Mouse (Mus musculus) limb, embryonic 10.5 days (tissue): ENCODE measurements around the gene Ttc26. TPM values are rescaled to one million over a fixed set of nuclear protein-coding genes. Genes with fewer than 3 reads are reported as not detected.

ENCODE experiments used
- DNase-seq: peaks from one replicate; pipeline ENCODE4 v3.0.0-alpha.2; 2017; ENCODE audit warnings: low spot score
- H3K27ac ChIP-seq: fragments of 300-500 bp; sonication (generic); 2 replicates; pipeline ENCODE4 v1.5.1; 2016; ENCODE audit warnings: mild to moderate bottlenecking
- H3K27me3 ChIP-seq: fragments of 300-500 bp; sonication (generic); 2 replicates; pipeline ENCODE4 v1.6.1; 2016; ENCODE audit warnings: low read depth, mild to moderate bottlenecking; ENCODE audit not compliant: poor library complexity, severe bottlenecking
- H3K36me3 ChIP-seq: fragments of 300-500 bp; sonication (generic); 2 replicates; pipeline ENCODE4 v1.6.1; 2016; ENCODE audit warnings: mild to moderate bottlenecking, moderate library complexity
- H3K4me1 ChIP-seq: fragments of 300-500 bp; sonication (generic); 2 replicates; pipeline ENCODE4 v1.6.1; 2016
- H3K4me3 ChIP-seq: fragments of 300-500 bp; sonication (generic); 2 replicates; pipeline ENCODE4 v1.5.1; 2016; ENCODE audit warnings: mild to moderate bottlenecking, moderate library complexity
- H3K9me3 ChIP-seq: fragments of 300-500 bp; sonication (generic); replicated peaks from 2 replicates; pipeline ENCODE4 v1.6.1; 2016; ENCODE audit warnings: mild to moderate bottlenecking
- WGBS: fragments of 180-500 bp; shearing (Covaris S2); methylation state at CpG from one replicate; pipeline ENCODE4 v1.1.7; 2016; 5-methylcytosine and 5-hydroxymethylcytosine counted together
- polyA plus RNA-seq: library from polyadenylated mRNA; unstranded; fragments of >200 nt; fragmentation: Nextera tagmentation; extraction: Ambion mirVana; gene quantifications from 2 replicates; pipeline ENCODE4 v1.2.1, GENCODE M21; 2016

Gene Ttc26
- polyA plus RNA-seq, result 13.3 and 16.1 TPM in 2 replicates

DNA sequence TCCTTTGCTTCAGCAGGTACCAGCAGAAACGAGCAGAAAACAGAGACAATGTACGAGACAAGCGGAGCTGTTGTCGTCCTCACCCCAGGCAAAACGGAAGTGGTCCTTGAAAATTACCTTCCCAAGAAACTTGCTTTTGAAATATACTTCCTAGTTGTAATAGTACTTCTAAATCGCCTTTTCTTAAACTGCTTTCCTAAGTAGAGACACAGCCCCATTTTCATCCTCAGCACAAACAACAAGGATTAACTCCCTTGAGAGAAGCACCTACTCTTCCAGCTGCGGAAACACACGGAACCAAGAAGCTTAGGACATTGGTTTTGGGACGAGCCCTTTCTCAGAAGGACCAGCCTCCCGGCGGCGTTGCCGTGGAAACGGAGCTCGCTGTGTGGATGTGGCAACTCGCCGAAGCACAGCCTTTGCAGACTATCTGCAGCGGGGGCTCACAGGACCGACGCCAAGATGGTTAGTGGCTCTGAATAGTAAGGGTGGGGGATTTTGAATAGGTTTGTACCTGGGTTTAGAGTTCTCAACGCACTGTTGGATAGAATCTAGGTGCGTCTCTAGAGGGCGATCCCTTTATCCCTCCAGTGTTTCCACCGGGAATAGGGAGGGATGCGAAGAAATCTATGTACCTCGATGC, at the start of gene Ttc26:
Gene Ttc26 (plus strand): TSS at position 341 of the 643 bp plus-strand sequence.
- peak; percentile 93 for DNase-seq
- H3K4me3 ChIP-seq, result peak within 1 kb of the TSS; percentile 70
- WGBS, result under 1% methylated on average over 26 of the region's 26 CpGs

DNA sequence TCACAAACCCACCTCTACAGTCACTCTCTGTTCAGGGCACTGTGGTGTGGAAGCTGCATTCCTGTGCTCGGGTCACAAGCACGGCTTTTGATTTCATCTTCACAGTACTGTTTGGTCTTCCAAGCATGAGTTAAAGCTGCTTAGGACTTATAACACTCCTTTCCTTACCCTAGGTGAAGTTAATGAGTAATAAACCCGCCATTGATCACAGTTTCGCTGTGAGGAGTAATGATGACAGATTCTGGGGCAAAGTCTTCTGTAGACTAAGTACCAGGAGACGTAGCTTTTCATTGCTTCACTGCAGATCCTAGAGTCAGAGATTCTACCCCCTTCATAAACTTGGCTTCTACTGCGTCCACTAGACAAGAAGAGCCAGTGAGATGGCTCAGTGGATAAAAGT, 46.0 kb upstream of the Ttc26 start:
- no peak overlapping the region for H3K27ac ChIP-seq
- H3K4me3 ChIP-seq, result no peak overlapping the region
- H3K4me1 ChIP-seq, result no peaks in the 10 kb centered on the region
- no peak for DNase-seq
- no peaks in the 10 kb centered on the region for H3K9me3 ChIP-seq
- no peaks in the 10 kb centered on the region for H3K27me3 ChIP-seq
- WGBS, result 78% methylated on average over 6 of the region's 6 CpGs
- no peaks in the 10 kb centered on the region for H3K36me3 ChIP-seq

More for the DNA sequence above, at the start of gene Ttc26:
- Histone ChIP-seq H3K4me1 (peaks cover 10% of the 10 kb centered on the region), H3K27ac (peak within 1 kb of the TSS; percentile 92), H3K36me3 (peaks cover 9% of the 10 kb centered on the region), H3K27me3 (no peaks in the 10 kb centered on the region), H3K9me3 (no peaks in the 10 kb centered on the region)

DNA sequence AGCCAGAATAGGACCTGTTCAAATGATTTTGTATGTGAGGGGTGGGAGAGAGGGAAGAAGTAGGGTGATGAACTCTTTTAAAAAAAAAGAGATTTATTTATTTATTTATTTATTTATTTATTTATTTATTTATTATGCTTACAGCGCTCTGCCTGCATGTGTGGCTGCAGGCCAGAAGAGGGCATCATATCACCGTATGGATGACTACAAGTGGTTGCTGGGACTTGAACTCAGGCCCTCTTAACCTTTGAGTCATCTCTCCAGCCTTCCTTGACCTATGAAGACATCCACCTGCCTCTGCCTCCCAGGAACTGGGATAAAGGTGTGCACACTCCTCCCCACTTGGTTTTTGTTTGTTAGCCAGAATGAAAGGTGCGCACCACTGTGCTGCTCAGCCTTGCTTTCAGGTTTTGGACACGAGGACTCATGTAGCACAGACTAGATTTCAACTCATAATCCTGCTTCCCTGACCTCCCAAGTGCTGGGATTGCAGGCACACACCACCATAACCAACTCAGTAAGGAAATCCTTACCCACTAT, 44.0 kb upstream of the Ttc26 start:
- no peak for DNase-seq
- Histone ChIP-seq H3K9me3 (no peaks in the 10 kb centered on the region), H3K27ac (no peak overlapping the region), H3K27me3 (no peaks in the 10 kb centered on the region), H3K4me3 (no peak overlapping the region), H3K4me1 (no peaks in the 10 kb centered on the region), H3K36me3 (no peaks in the 10 kb centered on the region)
- WGBS, result 87% methylated on average over 4 of the region's 4 CpGs

DNA sequence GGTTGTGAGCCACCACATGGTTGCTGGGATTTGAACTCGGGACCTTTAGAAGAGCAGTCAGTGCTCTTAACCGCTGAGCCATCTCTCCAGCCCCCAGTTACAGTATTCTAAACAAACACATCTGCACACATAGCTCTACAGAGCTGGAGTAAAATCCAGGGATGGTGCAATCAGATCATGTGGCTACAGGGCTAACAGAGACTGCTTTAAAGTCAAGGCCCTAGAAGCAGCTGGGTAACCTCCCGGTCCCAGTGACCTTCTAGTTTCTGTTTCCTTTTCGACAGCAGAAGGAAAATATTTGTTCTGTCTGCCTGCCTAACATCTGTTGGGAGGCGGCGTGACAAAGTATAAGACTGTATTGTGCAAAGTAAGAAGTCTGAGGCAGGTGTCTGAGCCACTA, 43.3 kb upstream of the Ttc26 start:
- Histone ChIP-seq H3K4me1 (no peaks in the 10 kb centered on the region), H3K4me3 (no peak overlapping the region), H3K27ac (no peak overlapping the region), H3K27me3 (0 out of 2 replicates have a peak, but pooled peaks cover 1% of the 10 kb centered on the region), H3K36me3 (no peaks in the 10 kb centered on the region), H3K9me3 (no peaks in the 10 kb centered on the region)
- 87% methylated on average over 6 of the region's 6 CpGs for WGBS
- no peak for DNase-seq

DNA sequence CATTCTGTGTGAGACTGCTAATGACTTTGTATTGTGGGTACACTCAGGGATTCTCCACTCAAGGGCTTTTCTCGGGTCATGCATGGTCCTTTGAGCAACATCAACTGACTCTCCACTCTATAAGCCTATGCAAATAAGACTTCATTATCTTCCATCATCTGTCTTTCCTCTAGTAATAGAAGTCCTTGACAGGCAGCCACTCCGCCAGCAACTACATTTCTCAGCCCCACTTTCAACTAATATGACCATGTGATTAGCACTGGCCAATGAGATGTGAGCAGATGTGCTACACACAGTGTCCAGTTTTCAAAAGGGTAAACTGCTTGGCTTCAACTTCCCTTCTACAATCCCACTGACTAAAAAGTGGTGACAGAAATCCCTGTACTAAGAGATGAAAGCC, 42.2 kb upstream of the Ttc26 start:
- Histone ChIP-seq H3K27me3 (0 out of 2 replicates have a peak, but pooled peaks cover 3% of the 10 kb centered on the region), H3K9me3 (no peaks in the 10 kb centered on the region), H3K4me1 (no peaks in the 10 kb centered on the region), H3K36me3 (no peaks in the 10 kb centered on the region), H3K4me3 (no peak overlapping the region), H3K27ac (no peak overlapping the region)
- no peak for DNase-seq
- 81% methylated on average over 2 of the region's 2 CpGs for WGBS

DNA sequence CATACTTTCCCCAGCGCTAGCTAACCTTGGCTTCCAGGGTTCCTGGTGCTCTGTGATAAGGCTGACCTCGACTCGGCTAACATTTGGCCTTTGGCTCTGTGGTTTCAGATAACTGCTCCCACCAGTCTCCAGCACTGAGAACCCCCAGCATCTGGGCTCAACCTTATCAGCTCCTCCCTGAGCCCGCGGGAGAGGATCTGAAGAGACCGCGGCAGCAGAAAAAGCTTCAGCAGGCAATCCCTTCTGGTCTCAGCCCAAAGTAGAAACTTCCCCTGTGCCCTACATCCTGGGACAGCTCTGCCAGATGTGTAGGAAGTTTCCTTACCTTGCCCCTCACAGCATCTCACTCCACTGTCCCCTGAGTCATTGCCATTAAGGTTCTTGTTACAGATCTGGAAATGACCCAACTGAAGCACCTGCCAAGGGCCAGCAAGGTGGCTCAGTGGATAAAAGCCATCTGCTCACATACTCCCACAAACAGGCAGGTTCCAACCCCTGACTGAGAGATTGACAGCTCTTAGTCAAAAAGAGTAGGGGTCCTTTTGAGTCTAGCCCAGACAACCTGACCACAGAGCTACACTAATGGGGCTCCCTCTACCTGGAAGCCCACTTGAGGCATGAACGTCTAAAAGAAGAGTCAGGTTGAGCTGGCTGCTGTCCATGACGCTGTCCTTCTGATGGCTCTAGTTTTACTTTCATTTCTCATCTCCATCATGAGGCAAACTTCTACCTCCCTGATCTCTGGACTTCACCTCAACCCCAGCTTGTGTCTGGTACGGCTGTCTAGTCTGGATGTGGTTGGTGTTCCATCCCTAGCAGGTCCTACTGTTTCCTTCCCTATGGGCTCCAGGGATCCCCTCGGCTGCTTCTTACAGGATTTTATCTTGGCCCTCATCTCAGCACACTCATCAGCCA, 39.3 kb upstream of the Ttc26 start:
- no peaks in the 10 kb centered on the region for H3K4me1 ChIP-seq
- H3K36me3 ChIP-seq, result no peaks in the 10 kb centered on the region
- no peak overlapping the region for H3K4me3 ChIP-seq
- no peaks in the 10 kb centered on the region for H3K9me3 ChIP-seq
- no peak overlapping the region for H3K27ac ChIP-seq
- 62% methylated on average over 11 of the region's 11 CpGs for WGBS
- no peak for DNase-seq
- 0 out of 2 replicates have a peak, but pooled peaks cover 3% of the 10 kb centered on the region for H3K27me3 ChIP-seq

DNA sequence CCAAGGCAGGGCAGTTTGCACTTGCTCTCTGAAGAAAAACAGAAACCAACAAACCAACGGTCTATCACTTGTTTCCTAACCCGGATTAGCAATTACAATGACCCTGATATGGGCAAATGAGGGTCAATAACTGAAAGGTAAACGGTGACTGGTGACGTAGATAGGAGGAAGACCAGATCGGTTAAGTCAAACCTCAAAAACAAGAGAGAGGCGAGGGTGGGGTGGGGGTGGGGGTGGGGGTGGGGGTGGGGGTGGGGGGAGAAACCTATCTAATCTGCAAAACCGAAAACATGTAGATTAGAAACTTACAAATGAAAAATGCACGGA, 38.6 kb upstream of the Ttc26 start:
- no peak for DNase-seq
- Histone ChIP-seq H3K4me1 (no peaks in the 10 kb centered on the region), H3K9me3 (no peaks in the 10 kb centered on the region), H3K36me3 (no peaks in the 10 kb centered on the region), H3K4me3 (no peak overlapping the region), H3K27me3 (0 out of 2 replicates have a peak, but pooled peaks cover 3% of the 10 kb centered on the region), H3K27ac (no peak overlapping the region)
- WGBS, result 78% methylated on average over 8 of the region's 8 CpGs

DNA sequence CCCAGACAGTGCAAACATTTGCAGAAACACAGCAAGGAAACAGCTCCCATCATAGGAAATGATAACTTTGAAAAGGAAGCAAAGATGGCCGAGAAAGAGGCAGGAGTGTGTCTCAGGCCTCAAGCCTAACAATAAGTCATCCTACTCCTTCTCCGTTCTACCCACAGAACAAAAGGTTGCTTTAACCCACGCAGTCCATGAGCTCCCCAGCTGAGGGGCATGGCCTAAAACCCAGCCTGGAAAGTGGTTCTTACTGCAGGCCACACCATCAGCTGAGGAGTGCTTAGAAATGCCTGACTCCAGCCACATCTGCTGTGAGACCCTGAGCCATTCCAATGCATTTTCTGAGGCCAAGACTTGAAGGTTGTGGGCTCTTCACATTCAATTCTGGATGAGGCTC, 37.7 kb upstream of the Ttc26 start:
- 71% methylated on average over 3 of the region's 3 CpGs for WGBS
- H3K27me3 ChIP-seq, result 0 out of 2 replicates have a peak, but pooled peaks cover 3% of the 10 kb centered on the region
- DNase-seq, result no peak

DNA sequence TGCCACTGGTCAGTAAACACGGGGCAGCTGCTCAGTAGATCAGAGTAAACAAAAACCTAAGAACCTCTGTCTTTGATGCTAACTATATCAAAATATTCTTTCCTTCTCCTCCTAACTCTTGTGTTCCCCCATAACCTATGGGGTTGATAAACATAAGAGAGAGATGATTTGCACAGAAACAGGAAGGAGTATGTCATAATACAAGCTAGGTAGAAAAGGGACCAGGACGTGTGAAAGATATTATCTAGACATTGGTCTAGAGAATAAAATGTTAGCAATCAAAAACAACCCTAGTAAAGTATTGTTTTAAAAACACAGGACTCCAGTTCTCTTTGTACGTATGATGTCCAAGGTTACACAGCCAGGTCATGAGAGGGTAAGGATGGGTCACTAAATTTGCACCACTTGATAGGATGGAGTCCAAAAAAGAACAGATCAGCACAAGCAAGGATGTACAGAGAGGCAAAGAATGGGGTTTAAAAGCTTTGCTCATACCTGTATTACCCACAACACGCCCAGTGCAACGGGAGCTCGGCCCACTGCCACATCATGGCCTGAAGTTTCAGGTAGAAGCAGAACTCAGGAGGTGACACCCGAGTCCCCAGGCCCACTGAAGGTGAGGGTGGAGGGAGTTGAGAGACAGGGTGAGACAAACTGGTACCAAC, 37.1 kb upstream of the Ttc26 start:
- 85% methylated on average over 7 of the region's 7 CpGs for WGBS
- no peak for DNase-seq
- Histone ChIP-seq H3K9me3 (no peaks in the 10 kb centered on the region), H3K36me3 (no peaks in the 10 kb centered on the region), H3K27ac (no peak overlapping the region), H3K4me1 (no peaks in the 10 kb centered on the region), H3K27me3 (0 out of 2 replicates have a peak, but pooled peaks cover 3% of the 10 kb centered on the region), H3K4me3 (no peak overlapping the region)

More for the DNA sequence above, 37.7 kb upstream of the Ttc26 start:
- H3K36me3 ChIP-seq, result no peaks in the 10 kb centered on the region
- no peak overlapping the region for H3K4me3 ChIP-seq
- no peaks in the 10 kb centered on the region for H3K4me1 ChIP-seq
- H3K27ac ChIP-seq, result no peak overlapping the region
- H3K9me3 ChIP-seq, result no peaks in the 10 kb centered on the region

DNA sequence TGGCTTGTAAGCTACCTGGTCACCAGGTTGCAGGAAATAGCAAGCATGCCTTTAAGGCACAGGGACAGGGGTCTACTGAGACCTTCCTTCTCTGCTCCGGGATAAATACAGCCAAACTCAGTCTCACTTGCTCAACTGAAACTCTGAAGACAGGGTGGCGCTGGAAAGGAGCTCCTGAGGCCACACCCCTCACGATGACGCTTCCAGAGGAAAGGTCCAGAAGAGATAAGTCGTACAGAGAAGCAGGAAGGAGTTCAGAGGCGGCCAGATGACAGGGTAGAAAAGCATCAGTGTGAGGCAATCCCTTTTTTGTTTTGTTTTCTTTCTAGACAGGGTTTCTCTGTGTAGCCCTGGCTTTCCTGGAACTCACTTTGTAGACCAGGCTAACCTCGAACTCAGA, 35.5 kb upstream of the Ttc26 start:
- Histone ChIP-seq H3K27me3 (peaks cover 18% of the 10 kb centered on the region), H3K36me3 (no peaks in the 10 kb centered on the region), H3K4me1 (no peaks in the 10 kb centered on the region), H3K4me3 (no peak overlapping the region), H3K27ac (no peak overlapping the region), H3K9me3 (no peaks in the 10 kb centered on the region)
- 52% methylated on average over 7 of the region's 7 CpGs for WGBS
- DNase-seq, result no peak

DNA sequence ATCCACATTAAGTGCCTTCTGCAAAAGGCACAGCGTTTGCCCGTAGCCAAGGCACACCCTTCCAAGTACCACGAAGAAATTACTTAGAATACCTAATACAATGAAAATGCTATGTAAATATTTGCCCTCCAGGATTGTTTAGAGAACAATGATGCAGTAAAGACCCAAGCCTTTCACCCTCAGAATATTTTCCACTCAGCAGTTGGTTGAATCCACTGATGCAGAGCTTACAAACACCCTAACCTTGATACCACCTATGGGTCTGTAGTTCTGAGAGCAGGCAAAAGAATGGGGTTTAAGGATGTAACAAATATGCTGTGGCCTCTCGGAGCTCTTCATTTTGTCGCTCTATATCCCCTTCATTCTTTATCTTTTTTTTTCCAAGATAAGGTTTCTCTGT, 33.4 kb upstream of the Ttc26 start:
- Histone ChIP-seq H3K27ac (no peak overlapping the region), H3K27me3 (peaks cover 38% of the 10 kb centered on the region), H3K36me3 (no peaks in the 10 kb centered on the region), H3K4me3 (no peak overlapping the region), H3K4me1 (no peaks in the 10 kb centered on the region), H3K9me3 (no peaks in the 10 kb centered on the region)
- 81% methylated on average over 5 of the region's 5 CpGs for WGBS
- no peak for DNase-seq

DNA sequence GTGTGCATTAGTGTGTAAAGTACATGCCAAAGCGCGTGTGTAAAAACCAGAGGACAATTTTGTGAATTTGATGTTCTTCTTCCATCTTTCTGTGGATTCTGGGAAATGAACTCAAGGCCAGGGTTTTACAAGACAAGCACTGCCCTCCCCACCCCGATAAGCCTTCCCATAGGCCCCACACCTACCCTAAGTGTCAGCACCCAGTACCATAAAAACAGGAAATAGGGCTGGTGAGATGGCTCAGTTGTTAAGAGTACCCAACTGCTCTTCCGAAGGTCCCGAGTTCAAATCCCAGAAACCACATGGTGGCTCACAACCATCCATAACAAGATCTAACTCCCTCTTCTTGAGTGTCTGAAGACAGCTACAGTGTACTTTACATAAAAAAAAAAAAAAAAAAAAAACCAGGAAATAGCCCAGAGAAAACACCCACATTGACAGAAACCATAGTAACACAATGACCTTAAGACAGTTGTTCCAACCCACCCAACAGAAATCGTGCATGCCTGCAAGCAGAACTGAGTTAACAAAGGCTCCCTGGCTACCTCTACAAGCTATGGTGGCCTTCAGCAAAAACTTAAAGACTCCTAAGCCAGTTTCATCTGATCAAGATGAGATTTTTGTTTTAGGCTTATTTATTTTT, 32.3 kb upstream of the Ttc26 start:
- H3K27me3 ChIP-seq, result peaks cover 46% of the 10 kb centered on the region
- H3K9me3 ChIP-seq, result no peaks in the 10 kb centered on the region
- DNase-seq, result no peak
- WGBS, result 93% methylated on average over 6 of the region's 6 CpGs
- H3K4me3 ChIP-seq, result no peak overlapping the region
- no peak overlapping the region for H3K27ac ChIP-seq
- no peaks in the 10 kb centered on the region for H3K36me3 ChIP-seq
- peaks cover 8% of the 10 kb centered on the region for H3K4me1 ChIP-seq
